Mouse (Mus musculus): Measurements from ENCODE around the gene Tmc7. TPM values are rescaled to one million over a fixed set of nuclear protein-coding genes. Genes with fewer than 3 reads are reported as not detected.
A peak's percentile ranks its signal among the peaks of the same experiment; 100 is the strongest.

Gene Tmc7
- polyA plus RNA-seq, 1 experiment, result 1.5 TPM

GRCm38 (mm10) chr7:118611185-118611749 is 26.7 kb upstream of the Tmc7 start:
- Histone ChIP-seq H3K4me3 (replicated peaks; ENCODE audit: extremely low read depth, low read depth, low read length) (no peak overlapping the region), H3K4me1 (ENCODE audit: control insufficient read depth, insufficient read depth, low read length) (no peaks in the 10 kb centered on the region)
- no peak for DNase-seq
- TF ChIP-seq POLR2A (IDR thresholded peaks at IDR 0.05; ENCODE audit: borderline replicate concordance, extremely low read depth, low read depth, low read length), result no peak
- TF ChIP-seq CTCF (IDR thresholded peaks at IDR 0.05; ENCODE audit: insufficient read depth, low read length), result no peak
- WGBS, result 76% methylated on average over 4 of the region's 4 CpGs

GRCm38 (mm10) chr7:118610721-118611120 is 26.2 kb upstream of the Tmc7 start:
- no peak for DNase-seq
- Histone ChIP-seq H3K4me3 (replicated peaks; ENCODE audit: extremely low read depth, low read depth, low read length) (no peak overlapping the region), H3K4me1 (ENCODE audit: control insufficient read depth, insufficient read depth, low read length) (no peaks in the 10 kb centered on the region)
- TF ChIP-seq POLR2A (IDR thresholded peaks at IDR 0.05; ENCODE audit: borderline replicate concordance, extremely low read depth, low read depth, low read length), result no peak
- TF ChIP-seq CTCF (IDR thresholded peaks at IDR 0.05; ENCODE audit: insufficient read depth, low read length), result no peak
- WGBS, result 71% methylated on average over 13 of the region's 13 CpGs

GRCm38 (mm10) chr7:118609815-118610214 is 25.3 kb upstream of the Tmc7 start:
- WGBS, result 69% methylated on average over 7 of the region's 7 CpGs
- H3K4me1 ChIP-seq (ENCODE audit: control insufficient read depth, insufficient read depth, low read length), result no peaks in the 10 kb centered on the region; the same call in 1 of the 2 replicates
- TF ChIP-seq POLR2A (IDR thresholded peaks at IDR 0.05; ENCODE audit: borderline replicate concordance, extremely low read depth, low read depth, low read length) (no peak), CTCF (IDR thresholded peaks at IDR 0.05; ENCODE audit: insufficient read depth, low read length) (no peak)
- H3K4me3 ChIP-seq (replicated peaks; ENCODE audit: extremely low read depth, low read depth, low read length), result no peak overlapping the region
- no peak for DNase-seq

- DNase-seq, result peak; percentile 32
- TF ChIP-seq POLR2A (IDR thresholded peaks at IDR 0.05; ENCODE audit: borderline replicate concordance, extremely low read depth, low read depth, low read length), result no peak
- TF ChIP-seq CTCF (IDR thresholded peaks at IDR 0.05; ENCODE audit: insufficient read depth, low read length), result no peak
- 33% methylated on average over 8 of the region's 8 CpGs for WGBS
- Histone ChIP-seq H3K4me1 (ENCODE audit: control insufficient read depth, insufficient read depth, low read length) (no peaks in the 10 kb centered on the region; the same call in 1 of the 2 replicates), H3K4me3 (replicated peaks; ENCODE audit: extremely low read depth, low read depth, low read length) (no peak overlapping the region)
Observed at GRCm38 (mm10) chr7:118604842-118605241, 20.3 kb upstream of the Tmc7 start.

- TF ChIP-seq CTCF (IDR thresholded peaks at IDR 0.05; ENCODE audit: insufficient read depth, low read length) (no peak), POLR2A (IDR thresholded peaks at IDR 0.05; ENCODE audit: borderline replicate concordance, extremely low read depth, low read depth, low read length) (no peak)
- Histone ChIP-seq H3K4me1 (ENCODE audit: control insufficient read depth, insufficient read depth, low read length) (no peaks in the 10 kb centered on the region; the same call in 1 of the 2 replicates), H3K4me3 (replicated peaks; ENCODE audit: extremely low read depth, low read depth, low read length) (no peak overlapping the region)
- 57% methylated on average over 12 of the region's 12 CpGs for WGBS
- DNase-seq, result no peak
Observed at GRCm38 (mm10) chr7:118599954-118600631, 15.6 kb upstream of the Tmc7 start.

GRCm38 (mm10) chr7:118597201-118597600 is 12.7 kb upstream of the Tmc7 start, which contains the start of gene Tmc5:
TSS of gene Tmc5 (plus strand) at chr7:118597297.
- WGBS, result 7% methylated on average over 23 of the region's 23 CpGs
- Histone ChIP-seq H3K4me3 (replicated peaks; ENCODE audit: extremely low read depth, low read depth, low read length) (no peak within 1 kb of the TSS), H3K4me1 (ENCODE audit: control insufficient read depth, insufficient read depth, low read length) (no peaks in the 10 kb centered on the region)
- TF ChIP-seq CTCF (IDR thresholded peaks at IDR 0.05; ENCODE audit: insufficient read depth, low read length), result no peak
- TF ChIP-seq POLR2A (IDR thresholded peaks at IDR 0.05; ENCODE audit: borderline replicate concordance, extremely low read depth, low read depth, low read length), result no peak
- peak; percentile 23 for DNase-seq

GRCm38 (mm10) chr7:118596271-118596670 is 11.7 kb upstream of the Tmc7 start:
- WGBS, result 79% methylated on average over 11 of the region's 11 CpGs
- no peak for TF ChIP-seq POLR2A (IDR thresholded peaks at IDR 0.05; ENCODE audit: borderline replicate concordance, extremely low read depth, low read depth, low read length)
- no peak for TF ChIP-seq CTCF (IDR thresholded peaks at IDR 0.05; ENCODE audit: insufficient read depth, low read length)
- H3K4me1 ChIP-seq (ENCODE audit: control insufficient read depth, insufficient read depth, low read length), result no peaks in the 10 kb centered on the region
- no peak for DNase-seq
- H3K4me3 ChIP-seq (replicated peaks; ENCODE audit: extremely low read depth, low read depth, low read length), result no peak overlapping the region

GRCm38 (mm10) chr7:118595228-118595627 is 10.7 kb upstream of the Tmc7 start:
- DNase-seq, result peak; percentile 90
- H3K4me3 ChIP-seq (replicated peaks; ENCODE audit: extremely low read depth, low read depth, low read length), result no peak overlapping the region
- TF ChIP-seq POLR2A (IDR thresholded peaks at IDR 0.05; ENCODE audit: borderline replicate concordance, extremely low read depth, low read depth, low read length) (no peak), CTCF (IDR thresholded peaks at IDR 0.05; ENCODE audit: insufficient read depth, low read length) (peak; percentile 86)
- under 1% methylated on average over 14 of the region's 14 CpGs for WGBS
- no peaks in the 10 kb centered on the region for H3K4me1 ChIP-seq (ENCODE audit: control insufficient read depth, insufficient read depth, low read length)

GRCm38 (mm10) chr7:118594611-118595010 is 10.1 kb upstream of the Tmc7 start:
- no peak for DNase-seq
- WGBS, result 41% methylated on average over 10 of the region's 10 CpGs
- H3K4me3 ChIP-seq (replicated peaks; ENCODE audit: extremely low read depth, low read depth, low read length), result no peak overlapping the region

More at GRCm38 (mm10) chr7:118594611-118595010, 10.1 kb upstream of the Tmc7 start:
- TF ChIP-seq POLR2A (IDR thresholded peaks at IDR 0.05; ENCODE audit: borderline replicate concordance, extremely low read depth, low read depth, low read length), result no peak
- no peak for TF ChIP-seq CTCF (IDR thresholded peaks at IDR 0.05; ENCODE audit: insufficient read depth, low read length)
- H3K4me1 ChIP-seq (ENCODE audit: control insufficient read depth, insufficient read depth, low read length), result no peaks in the 10 kb centered on the region
